Mouse (Mus musculus): ENCODE data around the gene Mbnl1. TPM values are rescaled to one million over a fixed set of nuclear protein-coding genes. Genes with fewer than 3 reads are reported as not detected.

Mbnl1 gene
- total RNA-seq, 2 experiments from 2014 or later, result 110 to 116 TPM

GRCm38 (mm10) chr3:60639135-60639534 is 166.5 kb downstream of the Mbnl1 start:
- DNase-seq (ENCODE audit: low spot score in 2 of 2), result no peak

GRCm38 (mm10) chr3:60642227-60642626 is 169.6 kb downstream of the Mbnl1 start:
- intact Hi-C loops (cut with DNase I), result no loop called here

More at GRCm38 (mm10) chr3:60639135-60639534, 166.5 kb downstream of the Mbnl1 start:
- intact Hi-C loops (cut with DNase I), result no loop called here

GRCm38 (mm10) chr3:60645531-60645930 is 172.9 kb downstream of the Mbnl1 start:
- DNase-seq (ENCODE audit: low spot score in 2 of 2), result no peak
- intact Hi-C loops (cut with DNase I), result no loop called here

More at GRCm38 (mm10) chr3:60642227-60642626, 169.6 kb downstream of the Mbnl1 start:
- DNase-seq (ENCODE audit: low spot score in 2 of 2), result no peak

GRCm38 (mm10) chr3:60648293-60648692 is 175.7 kb downstream of the Mbnl1 start:
- DNase-seq (ENCODE audit: low spot score in 2 of 2), result no peak
- intact Hi-C loops (cut with DNase I), result no loop called here

- intact Hi-C loops (cut with DNase I), result no loop called here
- DNase-seq (ENCODE audit: low spot score in 2 of 2), result no peak
Observed at GRCm38 (mm10) chr3:60660762-60661161, 188.1 kb downstream of the Mbnl1 start.

All from left cerebral cortex, postnatal 14 days (tissue).